Mouse (Mus musculus): ENCODE measurements around the gene Sctr.

Gene Sctr

GRCm38 (mm10) chr1:120069120-120069519 lies 62.4 kb downstream of the Sctr start:
- no peak for DNase-seq (ENCODE audit: low read depth, low spot score)

DNA sequence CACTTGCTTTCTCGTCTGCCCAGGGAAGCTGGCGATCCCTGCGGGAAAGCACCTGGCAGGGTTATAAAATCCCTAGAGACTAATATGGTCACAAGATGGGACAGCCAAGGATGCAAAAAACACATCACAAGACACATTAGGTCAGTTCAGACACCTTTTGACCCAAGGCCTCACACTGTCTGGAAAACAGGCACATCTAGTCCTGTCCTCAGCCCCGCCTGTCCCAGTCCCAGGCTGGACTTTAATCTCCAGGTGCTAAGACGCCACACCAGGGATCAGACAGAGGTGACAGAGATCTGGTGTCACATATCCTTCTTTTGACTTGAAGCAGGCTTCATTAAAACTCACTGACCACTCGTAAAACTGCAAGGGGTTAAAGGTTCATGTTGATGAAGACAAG lies 63.5 kb downstream of the Sctr start:
- DNase-seq (ENCODE audit: low read depth, low spot score) = no peak

DNA sequence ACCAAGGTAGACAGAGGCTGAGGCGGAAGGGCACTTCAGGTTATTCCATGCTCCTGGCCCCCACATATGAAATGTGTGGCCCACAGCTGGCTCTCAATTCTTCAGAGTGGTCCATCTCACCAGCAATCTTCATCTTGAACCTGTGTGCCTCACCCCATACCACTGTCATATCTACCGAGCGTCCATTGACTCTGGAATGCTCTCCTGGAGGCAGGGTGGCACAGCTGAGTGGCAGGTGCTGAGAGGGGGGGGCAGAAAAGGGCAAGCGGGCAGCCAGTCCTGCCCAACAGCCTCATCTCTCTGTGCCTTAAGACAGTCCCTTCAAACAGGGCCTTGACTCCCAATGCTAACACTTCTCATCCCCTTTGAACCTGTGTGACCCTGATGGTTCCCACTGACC lies 64.4 kb downstream of the Sctr start:
- no peak for DNase-seq (ENCODE audit: low read depth, low spot score)

GRCm38 (mm10) chr1:120072900-120073299 lies 66.2 kb downstream of the Sctr start:
- DNase-seq (ENCODE audit: low read depth, low spot score) = no peak

- DNase-seq (ENCODE audit: low read depth, low spot score) = no peak
These were observed 67.0 kb downstream of the Sctr start, which contains the start of gene Tmem37 for GRCm38 (mm10) chr1:120073519-120074306. Gene Tmem37, minus strand, starts transcription at chr1:120074074.

DNA sequence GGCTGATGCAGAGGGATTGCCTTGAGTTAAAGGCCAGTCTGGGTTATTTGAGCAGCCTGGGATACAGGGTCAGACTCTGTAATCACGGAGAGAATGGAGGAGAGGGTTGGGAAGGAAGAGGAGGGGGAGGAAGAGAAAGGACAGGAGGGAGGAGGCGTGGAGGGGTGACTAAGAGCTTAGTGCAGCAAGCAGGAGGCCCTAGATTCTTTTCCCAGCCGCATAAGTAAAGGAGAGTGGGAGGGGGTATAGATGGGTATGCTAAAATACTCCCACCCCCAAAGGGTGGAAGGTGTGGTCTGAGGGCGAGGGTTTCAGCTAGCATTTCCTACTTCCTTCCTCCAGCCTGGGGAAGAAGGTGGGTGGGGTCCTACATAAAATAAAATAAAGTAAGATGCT lies 67.6 kb downstream of the Sctr start:
- DNase-seq (ENCODE audit: low read depth, low spot score) = no peak

DNA sequence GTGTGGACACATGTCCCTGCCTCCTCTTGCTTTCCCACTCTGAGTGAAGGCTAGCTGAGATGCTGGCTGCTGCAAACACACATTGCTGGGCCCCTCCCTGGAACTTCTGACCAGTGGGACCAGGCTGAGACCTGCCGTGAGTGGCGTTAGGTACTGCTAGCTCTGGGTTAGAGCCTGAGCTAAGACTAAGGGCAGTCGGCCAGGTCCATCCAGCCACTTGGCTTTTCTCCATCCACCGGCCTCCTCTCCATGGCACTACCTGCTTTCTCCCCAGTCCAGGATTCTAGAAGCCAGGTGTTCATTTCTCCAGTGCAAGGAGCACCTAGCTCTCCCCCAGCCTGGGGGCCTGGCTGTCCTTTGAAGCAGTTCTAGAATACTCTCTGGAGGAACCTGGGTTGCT lies 68.2 kb downstream of the Sctr start:
- no peak for DNase-seq (ENCODE audit: low read depth, low spot score)

DNA sequence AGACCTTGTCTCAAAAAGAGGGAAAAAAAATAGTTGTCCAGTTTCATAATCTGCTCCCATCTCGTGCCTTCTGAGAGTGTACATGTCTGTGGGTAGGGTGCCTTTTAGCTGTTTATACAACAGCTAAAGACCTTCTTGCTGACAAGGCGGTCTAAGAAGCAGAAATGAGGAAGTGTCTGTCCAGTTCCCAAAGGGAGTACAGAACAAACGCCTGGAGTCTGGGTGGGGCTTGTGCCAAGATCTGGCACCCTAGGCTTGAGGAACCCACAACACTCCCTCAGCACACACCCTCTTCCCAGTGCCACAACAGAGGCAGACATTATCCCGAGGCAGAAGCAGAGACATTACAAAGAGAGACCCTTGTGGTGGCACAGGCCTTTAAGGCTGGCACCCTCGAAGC lies 68.8 kb downstream of the Sctr start:
- DNase-seq (ENCODE audit: low read depth, low spot score) = no peak

DNA sequence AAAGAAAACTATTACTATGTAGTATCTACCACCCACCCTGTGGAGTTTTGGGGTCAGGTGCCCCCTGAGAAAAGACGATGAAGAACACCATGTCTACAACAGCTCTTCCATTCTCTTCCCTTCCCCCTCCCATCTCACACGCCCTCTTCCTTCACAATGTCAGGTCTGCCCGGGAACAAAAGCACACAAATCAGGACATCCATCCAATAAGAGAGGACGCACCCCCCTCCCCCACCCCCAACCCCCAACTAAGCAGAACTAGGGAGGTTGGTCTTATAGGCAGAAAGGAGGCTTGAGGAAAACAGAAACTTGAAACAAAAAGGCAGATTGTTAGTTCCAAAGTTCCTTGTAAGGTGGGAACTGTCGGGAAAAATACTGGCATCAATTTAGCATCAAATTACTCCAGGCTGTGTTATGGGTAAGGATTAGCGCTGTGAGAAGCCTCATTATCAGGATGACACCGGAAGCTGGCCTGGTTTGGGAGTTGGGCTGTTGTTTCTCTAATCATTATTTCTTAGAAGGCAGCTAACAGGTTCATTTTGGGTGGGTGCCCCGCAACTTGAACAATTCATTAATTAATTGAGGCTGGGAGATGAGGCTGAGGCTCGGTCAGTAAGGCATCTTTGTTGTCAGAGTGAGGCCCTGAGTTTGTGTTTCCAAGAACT lies 71.2 kb downstream of the Sctr start:
- DNase-seq (ENCODE audit: low read depth, low spot score) = no peak

DNA sequence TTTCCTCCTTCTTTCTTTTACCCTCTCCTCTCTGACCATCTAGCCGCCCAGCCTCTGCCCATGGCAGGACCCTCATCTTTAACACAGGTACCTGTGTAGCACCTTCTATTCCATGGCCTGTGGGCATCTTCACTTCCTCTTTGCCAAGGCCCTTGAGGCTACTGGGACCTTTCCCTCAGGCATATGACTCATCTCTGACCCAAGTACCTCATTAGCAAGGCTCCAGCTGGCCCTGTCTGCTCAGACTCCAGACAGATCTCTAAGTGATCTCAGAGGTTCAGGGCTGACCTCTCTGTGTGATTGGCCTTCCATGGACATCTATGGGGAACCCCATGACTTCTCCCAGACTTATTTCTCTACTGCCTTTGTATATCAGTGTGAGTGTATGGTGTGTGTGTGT lies 73.9 kb downstream of the Sctr start:
- no peak for DNase-seq (ENCODE audit: low read depth, low spot score)

DNA sequence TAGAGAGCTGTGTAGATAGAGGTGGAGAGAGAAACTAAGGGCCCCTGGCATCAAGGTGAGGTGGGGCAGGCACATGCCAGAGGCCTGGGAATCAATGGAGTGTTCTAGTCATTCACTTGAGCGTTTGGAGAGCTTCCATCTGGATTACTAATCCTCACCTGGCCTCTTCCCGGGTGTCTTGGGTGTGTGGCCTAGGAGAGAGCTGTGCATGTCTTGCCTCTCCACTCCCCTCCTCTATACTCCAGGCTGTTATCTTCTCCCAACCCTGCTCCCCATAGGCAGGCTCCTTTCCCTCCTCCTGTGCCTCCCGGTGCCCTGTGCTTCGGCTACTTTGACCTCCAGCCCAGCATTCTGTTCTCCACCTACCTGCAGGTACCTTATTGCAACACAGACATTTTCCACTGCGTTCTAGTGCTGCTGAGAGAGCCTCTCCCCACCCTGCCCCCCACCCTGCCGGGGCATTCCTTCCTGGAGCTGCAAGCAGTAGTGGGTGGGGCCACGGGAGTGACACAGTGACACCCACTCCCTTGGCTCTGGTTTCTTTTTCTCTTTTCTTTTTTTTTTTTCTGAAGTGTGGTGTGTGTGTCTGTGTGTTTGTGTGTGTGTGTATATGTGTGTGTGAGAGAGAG lies 76.4 kb downstream of the Sctr start:
- no peak for DNase-seq (ENCODE audit: low read depth, low spot score)

DNA sequence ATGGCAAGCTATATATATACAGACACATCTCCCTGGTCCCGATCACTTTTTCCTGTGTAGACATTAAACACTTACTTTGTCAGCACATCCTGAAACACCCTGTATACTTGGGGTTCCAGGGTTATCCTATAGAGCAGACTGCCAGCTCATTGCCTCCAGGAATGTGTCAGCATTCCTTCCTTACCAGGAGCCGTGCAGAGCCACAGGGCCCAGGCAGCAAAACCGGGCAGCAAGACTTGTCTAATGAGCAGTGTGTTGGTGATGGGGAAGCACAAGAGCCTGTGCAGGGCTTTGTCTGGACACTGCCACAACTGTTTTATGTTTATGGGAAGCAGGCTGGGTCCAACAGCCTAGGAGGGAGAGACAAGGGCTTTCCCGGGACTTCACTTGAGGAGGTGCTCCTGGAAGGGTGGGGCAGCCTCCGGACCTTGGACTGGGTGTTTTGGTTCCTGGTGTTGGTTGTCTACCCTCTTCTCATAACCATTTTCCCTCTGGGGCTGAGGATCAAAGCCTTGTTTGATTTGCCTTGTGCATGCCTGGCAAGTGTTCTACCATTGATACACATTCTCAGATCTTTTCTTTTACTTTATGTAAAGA lies 77.3 kb downstream of the Sctr start:
- DNase-seq (ENCODE audit: low read depth, low spot score) = no peak

- no peak for DNase-seq (ENCODE audit: low read depth, low spot score)
These were observed 79.0 kb downstream of the Sctr start for GRCm38 (mm10) chr1:120085696-120086095.

- DNase-seq (ENCODE audit: low read depth, low spot score) = no peak
These were observed 80.0 kb downstream of the Sctr start for GRCm38 (mm10) chr1:120086644-120087043.

GRCm38 (mm10) chr1:120089180-120089579 lies 82.5 kb downstream of the Sctr start:
- no peak for DNase-seq (ENCODE audit: low read depth, low spot score)

DNA sequence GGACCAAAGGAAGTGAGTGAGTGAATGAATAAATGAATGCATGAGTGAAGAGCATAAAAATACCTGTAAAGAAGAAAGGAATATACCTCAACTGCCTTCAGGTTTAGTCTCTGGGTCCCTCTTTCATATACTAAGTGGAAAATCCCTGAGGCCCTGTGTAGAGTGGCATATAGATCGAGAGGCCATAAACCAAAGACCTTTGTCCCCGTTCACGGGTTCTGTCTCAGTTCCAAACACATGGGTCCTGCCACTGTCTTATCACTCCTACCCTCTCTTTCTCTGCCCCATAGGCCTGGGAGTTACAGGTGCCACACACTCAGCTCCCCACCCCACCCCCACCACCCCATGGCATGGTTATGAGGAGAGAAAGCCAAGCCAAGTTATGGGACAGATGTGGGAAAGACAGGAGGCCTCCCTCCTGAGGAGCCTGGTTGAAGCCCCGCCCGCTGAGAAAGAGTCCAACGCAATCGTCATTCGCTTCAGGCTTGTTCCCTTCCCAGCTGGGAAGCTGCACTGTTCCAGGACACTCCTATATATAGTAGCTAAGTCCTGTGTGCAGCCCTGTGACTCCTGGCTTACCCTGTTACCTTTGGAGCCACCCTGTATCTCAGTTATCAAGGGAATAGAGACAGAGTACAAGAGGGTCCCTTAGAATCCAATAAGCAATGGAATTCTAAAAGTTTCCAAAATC lies 84.3 kb downstream of the Sctr start:
- no peak for DNase-seq (ENCODE audit: low read depth, low spot score)

- peak; percentile 67 for DNase-seq (ENCODE audit: low read depth, low spot score)
These were observed 86.9 kb downstream of the Sctr start for GRCm38 (mm10) chr1:120093482-120094134.

GRCm38 (mm10) chr1:120094920-120095319 lies 88.2 kb downstream of the Sctr start:
- DNase-seq (ENCODE audit: low read depth, low spot score) = no peak

GRCm38 (mm10) chr1:120098327-120098726 lies 91.6 kb downstream of the Sctr start:
- no peak for DNase-seq (ENCODE audit: low read depth, low spot score)

DNA sequence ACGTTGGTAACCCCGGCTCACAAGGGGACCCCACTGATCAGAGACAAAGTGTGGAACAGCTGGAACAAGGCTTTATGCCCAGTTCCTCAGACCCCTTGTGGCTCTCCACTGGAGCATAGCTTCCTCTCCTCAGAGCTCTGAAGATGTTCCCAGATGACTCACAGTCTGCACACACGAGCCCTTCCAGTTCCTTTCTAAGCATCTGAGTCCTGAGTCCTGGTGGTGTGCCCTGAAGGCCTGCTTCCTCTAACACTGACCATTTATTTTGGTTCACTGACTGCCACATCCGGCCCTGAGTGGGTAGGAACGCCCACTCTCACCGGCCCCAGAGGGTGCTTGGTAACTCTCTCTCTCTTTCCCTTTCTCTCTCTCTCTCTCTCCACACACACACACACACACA lies 92.8 kb downstream of the Sctr start:
- DNase-seq (ENCODE audit: low read depth, low spot score) = no peak
